Mouse (Mus musculus) stomach, embryonic 15.5 days (tissue): Measurements from ENCODE around the gene Mrpl14. TPM values are rescaled to one million over a fixed set of nuclear protein-coding genes. Genes with fewer than 3 reads are reported as not detected.

Source experiments
- ATAC-seq: fragments of 200-750 bp; cut with Nextera tagmentation; 2 replicates; pipeline ENCODE4 v1.8.0; 2017; ENCODE audit warnings: low read depth, moderate number of reproducible peaks, moderate TSS enrichment; ENCODE audit not compliant: insufficient read depth, low FRiP score
- H3K27ac ChIP-seq: fragments of 300-500 bp; sonication (generic); 2 replicates; pipeline ENCODE4 v1.5.1; 2015; ENCODE audit warnings: mild to moderate bottlenecking, inconsistent platforms
- H3K27me3 ChIP-seq: fragments of 300-500 bp; sonication (generic); replicated peaks from 2 replicates; pipeline ENCODE4 v1.6.1; 2015; ENCODE audit warnings: inconsistent platforms
- H3K36me3 ChIP-seq: fragments of 300-500 bp; sonication (generic); 2 replicates; pipeline ENCODE4 v1.6.1; 2015; ENCODE audit warnings: inconsistent platforms
- H3K4me1 ChIP-seq: fragments of 300-500 bp; sonication (generic); 2 replicates; pipeline ENCODE4 v1.6.1; 2015; ENCODE audit warnings: inconsistent platforms
- H3K4me2 ChIP-seq: fragments of 300-500 bp; sonication (generic); 2 replicates; pipeline ENCODE4 v1.6.1; 2015; ENCODE audit warnings: mild to moderate bottlenecking, inconsistent platforms
- H3K4me3 ChIP-seq: fragments of 300-500 bp; sonication (generic); replicated peaks from 2 replicates; pipeline ENCODE4 v1.5.1; 2015; ENCODE audit warnings: inconsistent platforms
- H3K9ac ChIP-seq: fragments of 300-500 bp; sonication (generic); 2 replicates; pipeline ENCODE4 v1.6.1; 2015; ENCODE audit warnings: inconsistent platforms
- H3K9me3 ChIP-seq: fragments of 300-500 bp; sonication (generic); 2 replicates; pipeline ENCODE4 v1.6.1; 2016; ENCODE audit warnings: inconsistent platforms
- WGBS: fragments of 180-500 bp; shearing (Covaris S2); methylation state at CpG from one replicate; pipeline ENCODE4 v1.1.7; 2015; 5-methylcytosine and 5-hydroxymethylcytosine counted together
- polyA plus RNA-seq: library from polyadenylated mRNA; unstranded; fragments of >200 nt; fragmentation: Nextera tagmentation; extraction: Ambion mirVana; gene quantifications from 2 replicates; pipeline ENCODE4 v1.2.1, GENCODE M21; 2015

Mrpl14 gene
- polyA plus RNA-seq, 1 experiment from 2014 or later, result 154 TPM

- Histone ChIP-seq H3K4me2 (no peak overlapping the region), H3K4me1 (0 out of 2 replicates have a peak, but pooled peaks cover 5% of the 10 kb centered on the region), H3K27ac (no peak overlapping the region), H3K4me3 (no peak overlapping the region), H3K9ac (no peak overlapping the region), H3K36me3 (no peaks in the 10 kb centered on the region), H3K27me3 (no peaks in the 10 kb centered on the region), H3K9me3 (no peaks in the 10 kb centered on the region)
- 50% methylated on average over 13 of the region's 13 CpGs for WGBS
- ATAC-seq, result no peak
Measured at GRCm38 (mm10) chr17:45742371-45743147, 56.4 kb downstream of the Mrpl14 start.

GRCm38 (mm10) chr17:45745629-45746028, 59.5 kb downstream of the Mrpl14 start:
- H3K36me3 ChIP-seq, result no peaks in the 10 kb centered on the region
- H3K9ac ChIP-seq, result no peak overlapping the region
- no peak for ATAC-seq
- peaks cover 10% of the 10 kb centered on the region; the same call in 1 of the 2 replicates for H3K4me1 ChIP-seq
- H3K4me2 ChIP-seq, result no peak overlapping the region
- H3K27me3 ChIP-seq, result no peaks in the 10 kb centered on the region
- H3K4me3 ChIP-seq, result no peak overlapping the region
- no peaks in the 10 kb centered on the region for H3K9me3 ChIP-seq
- no peak overlapping the region for H3K27ac ChIP-seq
- 89% methylated on average over 2 of the region's 2 CpGs for WGBS

GRCm38 (mm10) chr17:45746755-45747154, 60.6 kb downstream of the Mrpl14 start:
- Histone ChIP-seq H3K9ac (no peak overlapping the region), H3K4me2 (no peak overlapping the region), H3K27ac (no peak overlapping the region), H3K4me1 (peaks cover 10% of the 10 kb centered on the region; the same call in 1 of the 2 replicates), H3K27me3 (no peaks in the 10 kb centered on the region), H3K4me3 (no peak overlapping the region), H3K36me3 (no peaks in the 10 kb centered on the region), H3K9me3 (no peaks in the 10 kb centered on the region)
- 50% methylated on average over 12 of the region's 12 CpGs for WGBS
- ATAC-seq, result no peak

DNA sequence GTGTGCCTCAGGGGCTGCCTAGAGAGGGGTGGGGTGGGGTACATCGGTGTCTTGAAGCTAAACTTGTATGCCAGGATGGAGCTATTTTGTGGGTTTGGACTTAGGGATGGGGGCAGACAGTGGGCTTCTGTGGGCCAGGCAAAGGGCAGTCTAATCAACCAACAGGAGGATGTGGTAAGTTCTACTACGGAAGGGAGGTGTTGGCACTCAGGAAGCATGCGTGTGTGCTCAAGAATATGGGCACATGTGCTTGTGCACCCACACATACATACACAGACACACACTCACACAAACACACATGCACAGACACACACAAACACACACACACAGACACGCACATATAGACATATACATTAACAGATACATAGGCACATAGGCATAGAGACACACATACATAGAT, 61.2 kb downstream of the Mrpl14 start:
- WGBS, result 84% methylated on average over 4 of the region's 4 CpGs
- Histone ChIP-seq H3K27ac (no peak overlapping the region), H3K4me1 (peaks cover 10% of the 10 kb centered on the region; the same call in 1 of the 2 replicates), H3K4me2 (no peak overlapping the region), H3K9me3 (no peaks in the 10 kb centered on the region), H3K9ac (no peak overlapping the region), H3K36me3 (no peaks in the 10 kb centered on the region), H3K4me3 (no peak overlapping the region), H3K27me3 (no peaks in the 10 kb centered on the region)
- no peak for ATAC-seq

Other genes starting within 250 kb of the Mrpl14 start
- 0.15 and 0.30 TPM in 2 replicates for gene Spats1, start 210.9 kb upstream of the Mrpl14 start, polyA plus RNA-seq
- 17.2 and 17.7 TPM in 2 replicates for gene Aars2, start 179.5 kb upstream of the Mrpl14 start, polyA plus RNA-seq
- 0.12 and 0.36 TPM in 2 replicates for gene Tcte1, start 162.9 kb upstream of the Mrpl14 start, polyA plus RNA-seq
- 2.3 and 2.5 TPM in 2 replicates for gene Tmem151b, start 136.6 kb upstream of the Mrpl14 start, polyA plus RNA-seq
- 4.3 and 4.4 TPM in 2 replicates for gene Nfkbie, start 130.6 kb upstream of the Mrpl14 start, polyA plus RNA-seq
- gene Slc35b2, start 122.4 kb upstream of the Mrpl14 start, polyA plus RNA-seq, result 115 and 131 TPM in 2 replicates
- gene Hsp90ab1, start 113.1 kb upstream of the Mrpl14 start, polyA plus RNA-seq, result 1,532 and 1,551 TPM in 2 replicates
- gene Slc29a1, start 86.7 kb upstream of the Mrpl14 start, polyA plus RNA-seq, result 83.4 and 88.9 TPM in 2 replicates
- gene Mymx, start 84.2 kb upstream of the Mrpl14 start, polyA plus RNA-seq, result 0.40 and 1.3 TPM in 2 replicates
- 0.26 and 0.41 TPM in 2 replicates for gene Capn11, start 27.0 kb upstream of the Mrpl14 start, polyA plus RNA-seq
- 39.8 and 43.3 TPM in 2 replicates for gene Tmem63b, start 583 bp downstream of the Mrpl14 start, polyA plus RNA-seq
- gene 1600014C23Rik, start 47.5 kb downstream of the Mrpl14 start, polyA plus RNA-seq, result not detected in 2 replicates